Mouse (Mus musculus): ENCODE data around the gene Nmur2. TPM values are rescaled to one million over a fixed set of nuclear protein-coding genes. Genes with fewer than 3 reads are reported as not detected.

The Nmur2 gene
- polyA plus RNA-seq, 1 experiment = not detected

GRCm38 (mm10) chr11:56054439-56054838 lies 13.6 kb upstream of the Nmur2 start:
- DNase-seq (ENCODE audit: low read depth in 1 of 2, low spot score in 2 of 2) = no peak
- no peak for TF ChIP-seq POLR2A (IDR thresholded peaks at IDR 0.05; ENCODE audit: low read depth, low read length)
- no peak for TF ChIP-seq CTCF (IDR thresholded peaks at IDR 0.05; ENCODE audit: extremely low read depth, insufficient read depth, insufficient read length, insufficient replicate concordance)
- Histone ChIP-seq H3K4me3 (ENCODE audit: extremely low read depth, insufficient read depth, insufficient read length) (no peak overlapping the region), H3K27me3 (ENCODE audit: control insufficient read depth, insufficient read depth, low read length) (no peaks in the 10 kb centered on the region), H3K27ac (ENCODE audit: insufficient read depth, low read length) (no peak overlapping the region), H3K36me3 (ENCODE audit: control insufficient read depth, insufficient read depth, low read length) (no peaks in the 10 kb centered on the region), H3K4me1 (ENCODE audit: control insufficient read depth, insufficient read depth, insufficient read length) (no peaks in the 10 kb centered on the region)
- 78% methylated on average over 7 of the region's 7 CpGs for WGBS

GRCm38 (mm10) chr11:56026854-56027253 lies 14.0 kb downstream of the Nmur2 start:
- Histone ChIP-seq H3K4me3 (ENCODE audit: extremely low read depth, insufficient read depth, insufficient read length) (no peak overlapping the region), H3K27ac (ENCODE audit: insufficient read depth, low read length) (no peak overlapping the region), H3K36me3 (ENCODE audit: control insufficient read depth, insufficient read depth, low read length) (no peaks in the 10 kb centered on the region), H3K4me1 (ENCODE audit: control insufficient read depth, insufficient read depth, insufficient read length) (no peaks in the 10 kb centered on the region), H3K27me3 (ENCODE audit: control insufficient read depth, insufficient read depth, low read length) (no peaks in the 10 kb centered on the region)
- DNase-seq (ENCODE audit: low read depth in 1 of 2, low spot score in 2 of 2) = no peak
- WGBS = 87% methylated on average over 10 of the region's 10 CpGs
- TF ChIP-seq POLR2A (IDR thresholded peaks at IDR 0.05; ENCODE audit: low read depth, low read length) (no peak), CTCF (IDR thresholded peaks at IDR 0.05; ENCODE audit: extremely low read depth, insufficient read depth, insufficient read length, insufficient replicate concordance) (no peak)

- Histone ChIP-seq H3K27ac (ENCODE audit: insufficient read depth, low read length) (no peak overlapping the region), H3K27me3 (ENCODE audit: control insufficient read depth, insufficient read depth, low read length) (no peaks in the 10 kb centered on the region), H3K36me3 (ENCODE audit: control insufficient read depth, insufficient read depth, low read length) (no peaks in the 10 kb centered on the region), H3K4me1 (ENCODE audit: control insufficient read depth, insufficient read depth, insufficient read length) (no peaks in the 10 kb centered on the region), H3K4me3 (ENCODE audit: extremely low read depth, insufficient read depth, insufficient read length) (no peak overlapping the region)
- WGBS = 86% methylated on average over 10 of the region's 10 CpGs
- TF ChIP-seq CTCF (IDR thresholded peaks at IDR 0.05; ENCODE audit: extremely low read depth, insufficient read depth, insufficient read length, insufficient replicate concordance) = no peak
- no peak for TF ChIP-seq POLR2A (IDR thresholded peaks at IDR 0.05; ENCODE audit: low read depth, low read length)
- no peak for DNase-seq (ENCODE audit: low read depth in 1 of 2, low spot score in 2 of 2)
Measured at GRCm38 (mm10) chr11:56025746-56026570, 14.9 kb downstream of the Nmur2 start.

- no peak overlapping the region for H3K4me3 ChIP-seq (ENCODE audit: extremely low read depth, insufficient read depth, insufficient read length)
- H3K36me3 ChIP-seq (ENCODE audit: control insufficient read depth, insufficient read depth, low read length) = no peaks in the 10 kb centered on the region
- DNase-seq (ENCODE audit: low read depth in 1 of 2, low spot score in 2 of 2) = no peak
- H3K27me3 ChIP-seq (ENCODE audit: control insufficient read depth, insufficient read depth, low read length) = no peaks in the 10 kb centered on the region
- H3K4me1 ChIP-seq (ENCODE audit: control insufficient read depth, insufficient read depth, insufficient read length) = no peaks in the 10 kb centered on the region
- TF ChIP-seq CTCF (IDR thresholded peaks at IDR 0.05; ENCODE audit: extremely low read depth, insufficient read depth, insufficient read length, insufficient replicate concordance) (no peak), POLR2A (IDR thresholded peaks at IDR 0.05; ENCODE audit: low read depth, low read length) (no peak)
- 53% methylated on average over 9 of the region's 9 CpGs for WGBS
- no peak overlapping the region for H3K27ac ChIP-seq (ENCODE audit: insufficient read depth, low read length)
Measured at GRCm38 (mm10) chr11:56013510-56014057, 27.2 kb downstream of the Nmur2 start.

- 71% methylated on average over 2 of the region's 2 CpGs for WGBS
Measured at GRCm38 (mm10) chr11:56012396-56012795, 28.4 kb downstream of the Nmur2 start.

GRCm38 (mm10) chr11:56008277-56008676 lies 32.5 kb downstream of the Nmur2 start:
- 59% methylated on average over 3 of the region's 3 CpGs for WGBS
- H3K4me1 ChIP-seq (ENCODE audit: control insufficient read depth, insufficient read depth, insufficient read length) = no peaks in the 10 kb centered on the region
- H3K27me3 ChIP-seq (ENCODE audit: control insufficient read depth, insufficient read depth, low read length) = no peaks in the 10 kb centered on the region
- no peaks in the 10 kb centered on the region for H3K36me3 ChIP-seq (ENCODE audit: control insufficient read depth, insufficient read depth, low read length)
- H3K4me3 ChIP-seq (ENCODE audit: extremely low read depth, insufficient read depth, insufficient read length) = no peak overlapping the region
- H3K27ac ChIP-seq (ENCODE audit: insufficient read depth, low read length) = no peak overlapping the region
- DNase-seq (ENCODE audit: low read depth in 1 of 2, low spot score in 2 of 2) = no peak
- no peak for TF ChIP-seq POLR2A (IDR thresholded peaks at IDR 0.05; ENCODE audit: low read depth, low read length)
- TF ChIP-seq CTCF (IDR thresholded peaks at IDR 0.05; ENCODE audit: extremely low read depth, insufficient read depth, insufficient read length, insufficient replicate concordance) = no peak

More at GRCm38 (mm10) chr11:56012396-56012795, 28.4 kb downstream of the Nmur2 start:
- TF ChIP-seq POLR2A (IDR thresholded peaks at IDR 0.05; ENCODE audit: low read depth, low read length) (no peak), CTCF (IDR thresholded peaks at IDR 0.05; ENCODE audit: extremely low read depth, insufficient read depth, insufficient read length, insufficient replicate concordance) (no peak)
- no peak overlapping the region for H3K27ac ChIP-seq (ENCODE audit: insufficient read depth, low read length)
- H3K36me3 ChIP-seq (ENCODE audit: control insufficient read depth, insufficient read depth, low read length) = no peaks in the 10 kb centered on the region
- H3K4me3 ChIP-seq (ENCODE audit: extremely low read depth, insufficient read depth, insufficient read length) = no peak overlapping the region
- no peaks in the 10 kb centered on the region for H3K27me3 ChIP-seq (ENCODE audit: control insufficient read depth, insufficient read depth, low read length)
- no peaks in the 10 kb centered on the region for H3K4me1 ChIP-seq (ENCODE audit: control insufficient read depth, insufficient read depth, insufficient read length)
- DNase-seq (ENCODE audit: low read depth in 1 of 2, low spot score in 2 of 2) = no peak

GRCm38 (mm10) chr11:55992799-55993198 lies 48.0 kb downstream of the Nmur2 start:
- no peak for DNase-seq (ENCODE audit: low read depth in 1 of 2, low spot score in 2 of 2)
- WGBS = 37% methylated on average over 1 of the region's 1 CpGs
- Histone ChIP-seq H3K4me1 (ENCODE audit: control insufficient read depth, insufficient read depth, insufficient read length) (no peaks in the 10 kb centered on the region), H3K36me3 (ENCODE audit: control insufficient read depth, insufficient read depth, low read length) (no peaks in the 10 kb centered on the region), H3K27me3 (ENCODE audit: control insufficient read depth, insufficient read depth, low read length) (no peaks in the 10 kb centered on the region), H3K4me3 (ENCODE audit: extremely low read depth, insufficient read depth, insufficient read length) (no peak overlapping the region), H3K27ac (ENCODE audit: insufficient read depth, low read length) (no peak overlapping the region)
- TF ChIP-seq CTCF (IDR thresholded peaks at IDR 0.05; ENCODE audit: extremely low read depth, insufficient read depth, insufficient read length, insufficient replicate concordance) = no peak

Data from spleen, adult 2 months (tissue).